Mouse (Mus musculus): ENCODE data around the gene Podn.

Gene Podn

GRCm38 (mm10) chr4:107967966-107968682, 128.1 kb downstream of the Podn start, which contains the start of gene Slc1a7:
TSS of gene Slc1a7 (plus strand) at chr4:107968332.
- in situ Hi-C loops (cut with MboI, MseI), result no loop called here

DNA sequence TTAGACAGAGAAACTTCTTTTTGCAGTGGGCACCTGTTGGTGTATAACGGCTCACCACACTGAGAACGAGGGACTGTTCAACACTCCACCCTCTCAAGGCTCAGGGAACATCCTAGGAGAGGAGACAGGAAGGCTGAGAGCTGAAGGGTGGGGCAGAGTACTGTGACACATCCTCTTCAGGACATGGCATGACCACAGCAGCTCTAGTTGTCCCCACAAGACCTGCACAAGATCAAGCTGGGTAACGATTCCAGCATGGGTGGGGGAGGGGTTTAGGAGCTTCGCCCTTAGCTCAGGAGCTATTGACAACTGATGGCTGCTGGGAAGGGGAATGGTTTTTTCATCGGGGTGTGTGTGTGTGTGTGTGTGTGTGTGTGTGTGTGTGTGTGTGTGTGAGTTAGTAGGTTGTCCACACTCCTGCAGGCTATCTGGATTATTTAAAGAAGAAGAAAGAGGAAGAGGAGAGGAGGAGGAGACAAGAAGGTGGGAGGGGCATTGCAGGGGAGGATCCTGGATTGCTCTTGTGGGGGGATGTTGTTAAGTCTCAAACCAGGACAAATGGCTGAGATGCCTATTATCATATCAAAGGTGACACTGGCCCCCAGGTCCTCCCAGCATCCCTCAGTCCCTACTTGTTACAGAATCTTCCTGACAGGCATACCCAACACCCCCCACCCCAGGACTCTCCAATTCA, 129.7 kb downstream of the Podn start:
- in situ Hi-C loops (cut with MboI, MseI), result no loop called here

All from T-helper 17 cell (primary cell).